Mouse (Mus musculus): ENCODE measurements around the gene Rpp25.

GRCm38 (mm10) chr9:57520375-57521055 lies 16.7 kb downstream of the Rpp25 start:
- TF ChIP-seq CTCF (IDR thresholded peaks at IDR 0.05; ENCODE audit: low read depth): peak; percentile 2; the same call in 1 of the 2 replicates
- no peak for TF ChIP-seq EP300 (optimal IDR thresholded peaks at IDR 0.05)
